Mouse (Mus musculus) thymus, adult 2 months (tissue): ENCODE measurements around the gene Zfpl1.

Experiments
- CTCF ChIP-seq: fragments of 200-500 bp; IDR thresholded peaks from 2 replicates; pipeline ENCODE4 v1.5.1; 2012; ENCODE audit warnings: mild to moderate bottlenecking, control low read depth, low read length, moderate library complexity, borderline replicate concordance; ENCODE audit not compliant: control insufficient read depth, poor library complexity, insufficient read depth; ENCODE audit errors: extremely low read depth
- POLR2A ChIP-seq: fragments of 200-500 bp; IDR thresholded peaks from 2 replicates; pipeline ENCODE4 v1.6.1; 2012; ENCODE audit warnings: mild to moderate bottlenecking, low read length, control low read depth, moderate library complexity; ENCODE audit not compliant: control insufficient read depth, poor library complexity, insufficient read depth; ENCODE audit errors: extremely low read depth

- TF ChIP-seq POLR2A (no peak), CTCF (no peak)
These were observed 30.5 kb downstream of the Zfpl1 start for GRCm38 (mm10) chr19:6054296-6054695.
